ENCODE assay signal across 9 mouse cellular contexts in genomic region chr4:59330961-59331604, GRCm38 (mm10).
A peak's percentile ranks its signal among the peaks of the same experiment; 100 is the strongest.
DNase-seq lines count a peak whose midpoint lies in the region; ATAC-seq lines count a peak whose summit lies in the region.
"Had no signal": no experiment of that assay in that cellular context is flagged by ENCODE, and none has a peak within 500 bp of the region (broad histone marks: within the 10 kb centered on the region; RNA-seq: fewer than 3 reads in every experiment).

No protein-coding gene starts in this region.

- H3K4me1 ChIP-seq in heart, embryonic 13.5 days, result peaks cover 47% of the 10 kb centered on the region
- peaks cover 36% of the 10 kb centered on the region for H3K4me1 ChIP-seq in limb, embryonic 13.5 days
- no peaks in the 10 kb centered on the region for H3K4me1 ChIP-seq in hindbrain, embryonic 14.5 days (replicated peaks; ENCODE audit: control insufficient read depth, insufficient read depth, low read length)

- no peaks in the 10 kb centered on the region for H3K27me3 ChIP-seq in heart, embryonic 13.5 days (replicated peaks)
- no peaks in the 10 kb centered on the region for H3K27me3 ChIP-seq in limb, embryonic 13.5 days
- no peaks in the 10 kb centered on the region for H3K27me3 ChIP-seq in hindbrain, embryonic 14.5 days (ENCODE audit: control insufficient read depth, insufficient read depth, low read length)

- no peak overlapping the region for H3K4me3 ChIP-seq in heart, embryonic 13.5 days
- H3K4me3 ChIP-seq in limb, embryonic 13.5 days, result no peak overlapping the region
- no peak overlapping the region for H3K4me3 ChIP-seq in hindbrain, embryonic 14.5 days (replicated peaks; ENCODE audit: low read length)

- no peak for ATAC-seq in heart, embryonic 13.5 days (ENCODE audit: extremely low read depth, insufficient number of reproducible peaks, low FRiP score, low TSS enrichment)
- ATAC-seq in limb, embryonic 13.5 days (ENCODE audit: low FRiP score, low read depth), result no peak
- ATAC-seq in hindbrain, embryonic 14.5 days (ENCODE audit: low FRiP score), result no peak

- H3K4me2 ChIP-seq in heart, embryonic 13.5 days, result no peak overlapping the region
- no peak overlapping the region for H3K4me2 ChIP-seq in limb, embryonic 13.5 days (replicated peaks)
- no peak overlapping the region for H3K4me2 ChIP-seq in hindbrain, embryonic 14.5 days (replicated peaks)
- H3K4me2 ChIP-seq: heart, embryonic 11.5 days had no signal

- WGBS in heart, embryonic 13.5 days, result 44% methylated on average over 10 of the region's 10 CpGs
- 34% methylated on average over 10 of the region's 10 CpGs for WGBS in limb, embryonic 13.5 days
- 41% methylated on average over 10 of the region's 10 CpGs for WGBS in hindbrain, embryonic 14.5 days

- intact Hi-C loops in heart, postnatal 25 days (cut with DNase I), result no loop called here
- intact Hi-C loops in left cerebral cortex, postnatal 36 days (cut with DNase I), result no loop called here

- peak overlapping the region; percentile 30; the same call in 1 of the 2 replicates for H3K9ac ChIP-seq in heart, embryonic 13.5 days
- H3K9ac ChIP-seq in limb, embryonic 13.5 days, result no peak overlapping the region
- H3K9ac ChIP-seq in hindbrain, embryonic 14.5 days, result no peak overlapping the region

- no peaks in the 10 kb centered on the region for H3K36me3 ChIP-seq in heart, embryonic 13.5 days
- H3K36me3 ChIP-seq in limb, embryonic 13.5 days, result no peaks in the 10 kb centered on the region
- no peaks in the 10 kb centered on the region for H3K36me3 ChIP-seq in hindbrain, embryonic 14.5 days (replicated peaks; ENCODE audit: control insufficient read depth, insufficient read depth)

- DNase-seq in heart, postnatal 25 days (ENCODE audit: low spot score), result no peak
- DNase-seq in thymus, postnatal 0 days (ENCODE audit: low spot score), result peak; percentile 54
- no peak for DNase-seq in thymus, adult 18-20 months
- DNase-seq in thymus, postnatal 4 days, result peak; percentile 40
- DNase-seq in hindbrain, embryonic 14.5 days (ENCODE audit: low spot score), result no peak
- DNase-seq in left cerebral cortex, postnatal 36 days (ENCODE audit: low spot score in 2 of 2), result no peak

- H3K9me3 ChIP-seq in heart, embryonic 13.5 days, result no peaks in the 10 kb centered on the region
- H3K9me3 ChIP-seq in limb, embryonic 13.5 days, result no peaks in the 10 kb centered on the region
- no peaks in the 10 kb centered on the region for H3K9me3 ChIP-seq in hindbrain, embryonic 14.5 days (ENCODE audit: control insufficient read depth, low read length)

- peak overlapping the region; percentile 69 for H3K27ac ChIP-seq in heart, embryonic 13.5 days (replicated peaks)
- peak overlapping the region; percentile 52; the same call in 1 of the 2 replicates for H3K27ac ChIP-seq in limb, embryonic 13.5 days
- H3K27ac ChIP-seq in hindbrain, embryonic 14.5 days, result no peak overlapping the region

Comparison
In these comparisons a context has a peak if more than half of its experiments do, and no peak if none do; other contexts are left out.
1. DNase-seq: peak in thymus, postnatal 0 days (single experiment) and thymus, postnatal 4 days (single experiment); none in heart, postnatal 25 days (single experiment), thymus, adult 18-20 months (0 of 2), hindbrain, embryonic 14.5 days (single experiment) and left cerebral cortex, postnatal 36 days (0 of 2).